In the genomic region with DNA sequence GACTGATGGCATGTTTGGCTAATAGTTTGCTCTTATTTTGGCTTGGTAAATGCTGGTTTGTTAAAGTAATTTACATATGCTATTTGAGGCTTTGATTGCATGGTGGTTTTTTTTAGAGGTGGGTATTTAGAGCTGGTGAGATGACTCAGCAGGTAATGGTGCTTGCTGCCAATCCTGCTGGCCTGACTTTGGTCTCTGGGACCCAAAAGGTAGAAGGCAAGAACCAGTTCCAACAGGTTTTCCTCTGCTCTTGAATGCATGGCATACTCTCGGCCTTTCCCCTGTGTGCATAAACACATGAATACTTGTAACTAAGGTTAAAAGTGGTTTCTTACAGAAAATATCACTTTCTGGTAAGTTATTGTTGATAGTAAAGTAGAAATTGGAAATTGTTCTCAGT, we compare ENCODE assay signal across 17 mouse cellular contexts. TPM values are rescaled to one million over a fixed set of nuclear protein-coding genes. Genes with fewer than 3 reads are reported as not detected.
DNase-seq lines count a peak whose midpoint lies in the region; ATAC-seq lines count a peak whose summit lies in the region.
"Had no signal": no experiment of that assay in that cellular context is flagged by ENCODE, and none has a peak within 500 bp of the region (broad histone marks: within the 10 kb centered on the region; RNA-seq: fewer than 3 reads in every experiment).

No protein-coding gene starts in this region.

- no peaks in the 10 kb centered on the region for H3K36me3 ChIP-seq in heart, embryonic 11.5 days (ENCODE audit: control insufficient read depth, insufficient read depth, low read length)
- H3K36me3 ChIP-seq: embryonic facial prominence, embryonic 10.5 days; embryonic facial prominence, embryonic 12.5 days had no signal

- H3K27me3 ChIP-seq in heart, embryonic 11.5 days (ENCODE audit: control insufficient read depth, insufficient read depth, low read length) = no peaks in the 10 kb centered on the region
- H3K27me3 ChIP-seq: embryonic facial prominence, embryonic 12.5 days; forebrain, embryonic 13.5 days; forebrain, embryonic 15.5 days had no signal

- 0 out of 2 replicates have a peak, but pooled peaks cover 4% of the 10 kb centered on the region for H3K4me1 ChIP-seq in heart, embryonic 11.5 days (ENCODE audit: control insufficient read depth, insufficient read depth, low read length)
- H3K4me1 ChIP-seq: embryonic facial prominence, embryonic 12.5 days had no signal

- H3K4me2 ChIP-seq in heart, embryonic 11.5 days = no peak overlapping the region
- H3K4me2 ChIP-seq: embryonic facial prominence, embryonic 12.5 days; forebrain, embryonic 13.5 days; forebrain, embryonic 15.5 days had no signal

- H3K9ac ChIP-seq in heart, embryonic 11.5 days (ENCODE audit: low read depth, low read length) = no peak overlapping the region
- H3K9ac ChIP-seq: embryonic facial prominence, embryonic 12.5 days; forebrain, embryonic 13.5 days; forebrain, embryonic 15.5 days; forebrain, postnatal 0 days had no signal

- H3K9me3 ChIP-seq in heart, embryonic 11.5 days (replicated peaks; ENCODE audit: control insufficient read depth, low read length) = no peaks in the 10 kb centered on the region
- H3K9me3 ChIP-seq: embryonic facial prominence, embryonic 10.5 days; embryonic facial prominence, embryonic 12.5 days; forebrain, embryonic 13.5 days; forebrain, embryonic 15.5 days had no signal

- no peak overlapping the region for H3K27ac ChIP-seq in heart, embryonic 11.5 days (ENCODE audit: low read depth, low read length)
- H3K27ac ChIP-seq: embryonic facial prominence, embryonic 10.5 days; embryonic facial prominence, embryonic 12.5 days; forebrain, embryonic 13.5 days; forebrain, embryonic 15.5 days had no signal

- no peak overlapping the region for H3K4me3 ChIP-seq in heart, embryonic 11.5 days (ENCODE audit: low read depth, low read length)
- H3K4me3 ChIP-seq: embryonic facial prominence, embryonic 10.5 days; embryonic facial prominence, embryonic 12.5 days; forebrain, embryonic 13.5 days; forebrain, embryonic 15.5 days had no signal

- WGBS in heart, embryonic 11.5 days (ENCODE audit: insufficient replicate concordance) = 81% methylated on average over 1 of the region's 1 CpGs

- DNase-seq in cerebellum, postnatal 10 days = peak; percentile 24 to 41
- DNase-seq in cerebellum, adult 8-10 months = no peak
- DNase-seq in heart, adult 11 months = peak; percentile 30
- peak; percentile 78 for DNase-seq in A20 (ENCODE audit: low read depth, low spot score)
- no peak for DNase-seq in lung, adult 18-20 months
- DNase-seq: adrenal gland, adult 2 months; adrenal gland, postnatal 10 days; adrenal gland, postnatal 25 days; cerebellum, adult 11-12 months; cerebellum, adult 2 months; cerebellum, adult 9-11 months; forebrain, postnatal 0 days had no signal

- no peak for ATAC-seq in heart, embryonic 11.5 days (replicated peaks; ENCODE audit: insufficient number of reproducible peaks, low FRiP score, low TSS enrichment)
- ATAC-seq: forebrain, embryonic 13.5 days; forebrain, embryonic 15.5 days; forebrain, postnatal 0 days had no signal

RNA-seq across cellular contexts. Expression of a gene that starts 34.7 kb away (rescaled TPM):
- polyA plus RNA-seq in heart, embryonic 11.5 days (2014; fragmentation: Nextera tagmentation; extraction: Ambion mirVana) = 4.7 and 5.5 TPM in 2 replicates

Comparison
In these comparisons a context has a peak if more than half of its experiments do, and no peak if none do; other contexts are left out.
1. DNase-seq: peak in cerebellum, postnatal 10 days (2 of 2), heart, adult 11 months (single experiment) and A20 (single experiment); none in cerebellum, adult 8-10 months (single experiment) and lung, adult 18-20 months (0 of 2).